Mouse (Mus musculus) retina, postnatal 1 day (tissue): Measurements from ENCODE around the gene Zc2hc1c.

Source experiments
- DNase-seq: peaks from one replicate; pipeline ENCODE4 v3.0.0-alpha.2; 2012

Gene Zc2hc1c

GRCm38 (mm10) chr12:85284996-85285395 lies 3.4 kb upstream of the Zc2hc1c start:
- DNase-seq: no peak

DNA sequence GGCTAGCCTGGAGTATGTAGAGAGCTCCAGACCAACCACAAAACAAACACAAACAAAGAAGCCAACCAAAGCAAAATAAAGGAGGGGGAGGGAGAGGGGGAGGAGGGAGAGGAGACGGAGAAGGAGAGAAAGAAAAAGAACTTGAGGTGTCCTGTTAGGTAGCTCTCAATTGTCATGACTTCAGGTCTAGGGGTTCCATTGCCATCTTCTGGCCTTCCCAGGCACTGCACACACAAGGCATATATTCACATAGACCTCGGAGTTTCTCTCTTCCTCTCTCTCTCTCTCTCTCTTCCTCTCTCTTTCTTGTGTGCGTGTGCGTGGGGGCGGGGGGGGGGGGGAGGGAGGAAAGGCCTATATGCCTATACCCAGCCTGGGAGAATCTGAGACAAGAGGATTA lies 1.4 kb upstream of the Zc2hc1c start:
- DNase-seq: peak; percentile 60

- no peak for DNase-seq
Measured at GRCm38 (mm10) chr12:85287809-85288485, 444 bp upstream of the Zc2hc1c start, which contains the start of gene Acyp1. Gene Acyp1 (minus strand): TSS chr12:85288438.

DNA sequence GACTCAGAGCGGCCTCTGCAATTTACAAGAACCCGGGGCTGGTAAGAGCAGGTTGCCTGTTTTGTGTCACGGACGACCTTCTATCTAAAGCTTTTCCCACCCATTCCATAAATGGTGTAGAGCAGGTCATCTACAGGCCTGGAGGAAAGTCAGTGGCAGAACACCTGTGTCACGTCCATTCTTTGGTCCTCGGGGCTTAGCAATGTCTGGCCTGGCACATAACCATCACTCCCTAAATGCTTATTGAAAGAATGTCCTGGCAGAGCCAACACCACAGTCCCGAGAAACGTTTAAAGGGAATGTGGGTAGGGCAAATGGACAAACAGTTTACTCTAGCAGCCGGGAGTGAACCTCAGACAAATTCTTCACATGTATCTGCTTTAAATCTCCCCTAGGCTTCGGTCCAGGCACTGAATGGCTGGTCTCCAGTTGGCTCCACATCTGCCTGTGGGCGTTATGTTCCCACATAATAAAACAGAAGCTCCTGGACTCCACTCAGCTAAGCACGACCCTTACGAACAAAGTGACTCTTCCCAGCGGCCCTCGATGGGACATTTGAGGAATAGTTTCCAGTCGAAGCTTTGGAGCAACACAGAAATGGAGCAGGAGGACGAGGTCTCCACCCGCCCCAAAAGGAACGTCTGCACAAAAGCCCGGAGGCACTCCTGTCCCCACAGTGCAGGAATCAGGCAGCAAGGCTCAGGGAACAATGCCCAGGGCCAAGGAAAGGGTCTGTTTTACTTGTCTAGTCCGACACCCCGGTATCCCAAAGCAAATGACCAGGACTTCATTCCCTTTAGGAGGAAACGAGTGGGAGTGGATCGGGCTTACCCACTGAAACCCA lies 988 bp downstream of the Zc2hc1c start:
- no peak for DNase-seq

GRCm38 (mm10) chr12:85290633-85291032 lies 2.2 kb downstream of the Zc2hc1c start:
- no peak for DNase-seq

GRCm38 (mm10) chr12:85291541-85291940 lies 3.1 kb downstream of the Zc2hc1c start:
- no peak for DNase-seq

- DNase-seq: no peak
Measured at GRCm38 (mm10) chr12:85292288-85292687, 3.9 kb downstream of the Zc2hc1c start.

GRCm38 (mm10) chr12:85292906-85293305 lies 4.5 kb downstream of the Zc2hc1c start:
- DNase-seq: no peak

GRCm38 (mm10) chr12:85295506-85295905 lies 7.1 kb downstream of the Zc2hc1c start:
- DNase-seq: no peak

DNA sequence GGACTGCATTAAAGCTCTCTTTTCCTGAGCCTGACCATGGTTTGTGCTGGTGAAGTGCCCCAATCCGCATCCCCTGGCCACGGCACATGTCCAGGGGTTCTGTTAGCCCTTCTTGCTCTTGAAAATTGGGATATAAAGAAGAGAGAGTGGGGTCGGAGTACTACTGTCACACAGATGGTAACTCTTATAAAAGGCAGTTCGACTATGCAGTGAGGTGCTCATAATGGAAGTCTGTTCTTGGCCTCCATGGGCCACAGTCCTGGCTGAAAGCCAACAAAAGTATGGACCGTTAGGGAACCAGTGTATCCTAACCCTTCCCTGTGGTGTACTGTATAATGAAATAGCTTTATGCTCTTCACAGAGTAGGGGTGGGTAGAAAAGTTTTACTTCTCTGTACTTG lies 8.5 kb downstream of the Zc2hc1c start:
- no peak for DNase-seq

GRCm38 (mm10) chr12:85297345-85297997 lies 9.1 kb downstream of the Zc2hc1c start:
- peak; percentile 22 for DNase-seq

DNA sequence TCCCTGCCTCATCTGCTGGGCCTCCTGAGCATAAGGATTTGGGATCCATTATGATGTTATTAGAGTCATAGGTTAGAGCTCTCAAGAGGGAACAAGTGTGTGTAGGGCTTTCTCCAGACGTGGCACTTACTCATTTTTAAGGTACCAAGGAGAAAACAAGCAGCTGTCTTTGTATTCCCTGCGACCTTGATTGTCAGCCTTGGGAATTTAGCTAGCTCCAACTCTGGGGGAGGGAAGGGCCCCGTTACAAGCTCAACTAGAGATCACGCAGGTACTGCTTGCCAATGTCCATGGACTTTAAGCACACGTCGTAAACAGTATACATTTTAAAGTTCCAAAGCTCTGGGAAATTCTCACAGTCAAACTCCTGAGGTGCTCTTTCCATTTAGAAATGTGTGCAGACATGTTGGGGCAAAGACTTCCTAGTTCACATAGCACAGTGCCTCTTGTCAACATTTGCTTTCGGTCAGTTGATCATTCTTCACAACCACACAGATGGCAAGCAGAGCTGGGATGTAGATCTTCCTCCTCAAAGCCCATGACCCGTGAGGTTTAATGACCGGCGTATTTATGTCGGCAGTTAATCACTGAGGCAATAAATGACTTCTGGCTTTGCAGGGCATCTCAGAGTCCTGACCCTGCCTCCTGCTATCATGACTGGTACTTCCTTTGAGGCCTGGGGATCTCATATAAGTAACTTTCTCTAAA lies 9.9 kb downstream of the Zc2hc1c start:
- DNase-seq: no peak

DNA sequence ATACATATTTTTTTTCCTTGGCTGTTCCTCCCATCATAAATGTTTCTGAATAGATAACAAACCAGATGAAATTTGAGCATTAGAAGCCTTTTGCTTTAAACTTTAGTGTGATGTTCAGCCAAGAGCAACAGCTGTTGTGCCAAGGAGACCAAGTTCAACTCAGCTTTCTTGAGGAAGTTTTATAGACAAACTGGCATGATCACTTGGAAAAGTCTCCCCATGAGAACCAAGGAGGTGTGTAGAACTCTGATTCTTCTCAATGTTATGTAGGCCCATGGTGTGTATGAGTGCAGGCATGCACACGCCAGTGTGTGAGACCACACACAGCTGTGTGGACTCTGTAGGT lies 10.4 kb downstream of the Zc2hc1c start:
- DNase-seq: no peak

DNA sequence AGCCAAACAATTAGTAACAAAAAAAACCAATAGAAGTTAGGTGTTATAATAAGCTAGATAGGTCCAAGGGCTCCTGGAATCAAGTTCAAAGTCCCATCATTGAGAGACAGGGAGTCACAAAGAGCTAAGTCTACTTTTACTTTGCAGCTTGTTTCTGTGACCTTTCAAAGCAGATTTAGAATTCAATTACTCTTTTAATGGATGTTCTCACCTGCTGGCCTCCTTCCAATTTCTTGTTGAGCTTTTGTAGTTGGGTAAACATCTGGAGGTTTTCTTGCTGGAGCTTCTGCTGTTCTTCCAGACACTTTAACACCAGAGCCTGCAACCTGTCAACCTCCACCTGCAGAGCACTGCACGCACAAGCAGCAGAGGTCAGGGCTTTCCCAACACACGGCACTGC lies 14.9 kb downstream of the Zc2hc1c start:
- DNase-seq: no peak

DNA sequence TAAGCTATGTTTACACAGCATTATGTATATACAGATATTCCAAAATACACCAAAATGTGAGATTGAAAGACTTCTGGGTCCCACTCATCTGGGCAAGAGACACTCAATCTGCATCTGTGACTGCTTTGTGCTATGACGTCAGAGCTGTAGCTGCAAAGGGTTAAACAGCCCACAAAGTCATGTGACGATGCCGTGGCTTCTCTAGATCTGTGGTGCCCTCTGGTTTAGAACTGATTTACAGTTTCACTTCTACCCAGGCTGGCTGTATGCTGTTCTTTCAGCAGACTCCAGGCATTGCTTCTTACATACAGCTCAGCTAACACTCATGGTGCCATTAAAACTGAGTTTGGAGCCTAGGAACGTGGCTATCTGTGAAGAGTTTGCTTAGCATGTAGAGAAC lies 16.3 kb downstream of the Zc2hc1c start:
- no peak for DNase-seq

- DNase-seq: peak; percentile 88
Measured at GRCm38 (mm10) chr12:85305247-85305892, 17.0 kb downstream of the Zc2hc1c start.

DNA sequence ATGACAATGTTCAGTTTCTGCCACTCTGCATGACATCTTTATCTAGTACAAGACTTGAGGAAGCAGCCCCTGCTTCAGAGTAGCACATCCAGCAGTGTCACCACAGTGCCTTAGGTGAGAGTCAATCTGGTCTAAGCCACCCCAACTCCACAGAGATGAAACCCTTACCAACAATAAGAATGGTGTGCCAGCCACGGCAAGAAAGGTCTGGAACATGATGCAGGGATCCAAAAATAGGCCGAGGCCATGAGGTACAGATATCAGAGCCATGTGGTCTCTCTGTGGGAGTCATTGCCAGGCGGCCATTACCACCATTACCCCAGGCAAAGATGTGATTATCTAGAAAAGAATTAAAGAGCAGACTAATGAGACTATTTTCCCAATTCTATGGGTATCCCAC lies 20.3 kb downstream of the Zc2hc1c start:
- no peak for DNase-seq

- no peak for DNase-seq
Measured at GRCm38 (mm10) chr12:85330153-85330552, 41.8 kb downstream of the Zc2hc1c start.

GRCm38 (mm10) chr12:85337567-85338311 lies 49.3 kb downstream of the Zc2hc1c start:
- DNase-seq: no peak

DNA sequence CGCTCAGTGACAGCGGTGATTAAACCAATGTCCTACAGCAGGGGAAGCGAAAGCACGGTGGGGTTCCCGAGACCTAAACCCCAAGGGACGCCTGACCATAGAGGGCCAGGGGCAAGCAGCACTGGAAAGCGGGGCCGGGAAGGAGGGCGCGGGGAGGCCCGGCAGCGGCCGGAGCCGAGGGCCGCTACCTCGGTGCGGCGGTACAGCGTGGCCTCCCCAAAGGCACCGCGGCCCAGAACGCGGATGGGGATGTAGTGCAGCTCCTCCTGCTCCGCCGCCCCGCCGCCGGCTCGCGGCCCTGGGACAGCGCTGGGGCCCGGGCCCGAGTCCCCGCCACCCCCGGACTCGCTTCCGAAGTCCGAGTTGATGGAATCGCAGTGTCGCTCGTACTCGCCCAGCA lies 50.4 kb downstream of the Zc2hc1c start:
- no peak for DNase-seq

DNA sequence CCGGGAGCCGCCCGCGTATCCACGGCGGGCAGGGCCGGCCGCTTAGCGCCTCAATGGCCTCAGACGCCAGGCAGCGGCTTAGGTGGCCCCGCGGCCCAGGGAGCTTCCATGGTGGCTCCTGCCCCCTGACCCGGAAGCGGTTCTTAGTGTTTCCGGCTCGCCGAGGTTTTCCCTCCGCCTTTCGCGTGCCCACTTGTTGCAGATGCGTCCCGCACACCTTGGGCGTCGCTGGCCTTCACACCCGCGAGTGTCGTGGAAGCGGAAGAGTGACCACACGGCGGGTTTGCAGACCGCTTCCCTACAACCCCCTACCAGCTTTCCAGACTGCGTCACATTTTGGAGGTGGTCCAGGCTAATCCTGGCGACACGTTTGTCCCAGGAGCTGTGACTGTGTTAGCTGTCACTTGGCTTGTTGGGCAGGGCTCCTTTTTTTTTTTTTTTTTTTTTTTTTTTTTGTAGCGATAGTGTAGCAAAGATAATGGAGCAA lies 50.9 kb downstream of the Zc2hc1c start, which contains the start of gene Nek9:
TSS of gene Nek9 (minus strand) at position 120 of the 487 bp plus-strand sequence.
- peak; percentile 96 for DNase-seq

GRCm38 (mm10) chr12:85339947-85340346 lies 51.6 kb downstream of the Zc2hc1c start:
- peak; percentile 18 for DNase-seq
